ENCODE assay signal across 15 mouse cellular contexts in the genomic region with DNA sequence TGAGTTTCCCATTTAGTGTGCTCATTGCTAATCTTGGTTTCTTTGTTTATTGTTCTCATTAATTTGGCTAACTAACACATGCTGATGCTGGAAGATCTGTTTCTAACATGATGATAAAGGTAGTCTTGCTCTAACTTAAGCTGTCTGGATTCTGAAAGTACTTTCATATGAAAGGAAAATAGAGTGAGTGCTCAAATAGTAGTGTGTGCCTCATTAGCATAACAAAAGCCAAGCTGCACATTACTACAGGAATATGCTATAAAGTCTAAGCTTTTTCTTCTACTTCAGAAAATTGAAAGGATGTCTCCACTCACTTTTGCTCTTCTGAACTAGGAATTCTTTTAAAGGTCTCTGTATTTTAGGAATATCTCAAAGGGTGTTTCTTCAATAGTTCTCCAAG.
"Had no signal": no experiment of that assay in that cellular context is flagged by ENCODE, and none has a peak within 500 bp of the region (broad histone marks: within the 10 kb centered on the region; RNA-seq: fewer than 3 reads in every experiment).

No protein-coding gene starts in this region.

- H3K9ac ChIP-seq: limb, embryonic 13.5 days; liver, embryonic 12.5 days; liver, embryonic 15.5 days; lung, embryonic 15.5 days had no signal

- H3K4me1 ChIP-seq: limb, embryonic 10.5 days; limb, embryonic 13.5 days; liver, embryonic 12.5 days; liver, embryonic 15.5 days; lung, embryonic 15.5 days had no signal

- H3K27me3 ChIP-seq: limb, embryonic 13.5 days; liver, embryonic 12.5 days; liver, embryonic 15.5 days; lung, embryonic 15.5 days had no signal

- H3K4me3 ChIP-seq: limb, embryonic 10.5 days; limb, embryonic 13.5 days; liver, embryonic 12.5 days; liver, embryonic 15.5 days; lung, embryonic 15.5 days had no signal

- H3K27ac ChIP-seq: limb, embryonic 10.5 days; limb, embryonic 13.5 days; liver, embryonic 12.5 days; liver, embryonic 15.5 days; lung, embryonic 15.5 days had no signal

- ATAC-seq: liver, embryonic 12.5 days had no signal

- DNase-seq: kidney, postnatal 14 days; kidney, postnatal 4 days; liver; lung, adult 18-20 months; lung, postnatal 10 days; lung, postnatal 4 days; midbrain, embryonic 14.5 days; thymus, adult 18-20 months; thymus, postnatal 36 days had no signal

- H3K9me3 ChIP-seq: limb, embryonic 10.5 days; limb, embryonic 13.5 days; liver, embryonic 12.5 days; liver, embryonic 15.5 days; lung, embryonic 15.5 days had no signal

- H3K4me2 ChIP-seq: limb, embryonic 13.5 days; liver, embryonic 12.5 days; liver, embryonic 15.5 days; lung, embryonic 15.5 days; midbrain, embryonic 11.5 days had no signal

- H3K36me3 ChIP-seq: limb, embryonic 10.5 days; limb, embryonic 13.5 days; liver, embryonic 12.5 days; liver, embryonic 15.5 days; lung, embryonic 15.5 days had no signal
